Mouse (Mus musculus) right cerebral cortex, adult 18-20 months (tissue): ENCODE results near the gene Lck.

Source experiments
- DNase-seq: peaks from one replicate; pipeline ENCODE4 v3.0.0; 2022; ENCODE audit warnings: mixed read lengths

Gene Lck

DNA sequence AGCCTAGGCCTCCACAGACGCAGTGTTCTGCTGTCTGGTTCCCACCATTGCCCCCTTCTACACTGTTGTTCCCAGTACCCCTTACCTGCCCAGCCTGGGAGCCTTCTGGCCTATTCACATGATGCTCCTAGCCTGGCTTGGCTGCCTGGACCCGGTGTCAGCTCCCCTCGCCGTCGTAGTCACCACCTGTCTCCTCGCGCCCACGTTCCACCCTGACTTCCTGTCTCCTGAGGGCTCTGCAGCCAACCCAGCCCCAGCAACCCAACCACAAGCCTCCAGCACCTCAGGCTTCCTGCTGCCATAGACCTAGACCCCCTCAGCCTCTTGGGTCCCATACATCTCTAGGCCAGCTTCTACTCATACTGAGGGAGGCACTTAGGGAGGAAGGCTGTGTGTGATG, at the start of gene Lck:
Lck (minus strand) TSS at position 212 of the 400 bp plus-strand sequence.
- no peak for DNase-seq

DNA sequence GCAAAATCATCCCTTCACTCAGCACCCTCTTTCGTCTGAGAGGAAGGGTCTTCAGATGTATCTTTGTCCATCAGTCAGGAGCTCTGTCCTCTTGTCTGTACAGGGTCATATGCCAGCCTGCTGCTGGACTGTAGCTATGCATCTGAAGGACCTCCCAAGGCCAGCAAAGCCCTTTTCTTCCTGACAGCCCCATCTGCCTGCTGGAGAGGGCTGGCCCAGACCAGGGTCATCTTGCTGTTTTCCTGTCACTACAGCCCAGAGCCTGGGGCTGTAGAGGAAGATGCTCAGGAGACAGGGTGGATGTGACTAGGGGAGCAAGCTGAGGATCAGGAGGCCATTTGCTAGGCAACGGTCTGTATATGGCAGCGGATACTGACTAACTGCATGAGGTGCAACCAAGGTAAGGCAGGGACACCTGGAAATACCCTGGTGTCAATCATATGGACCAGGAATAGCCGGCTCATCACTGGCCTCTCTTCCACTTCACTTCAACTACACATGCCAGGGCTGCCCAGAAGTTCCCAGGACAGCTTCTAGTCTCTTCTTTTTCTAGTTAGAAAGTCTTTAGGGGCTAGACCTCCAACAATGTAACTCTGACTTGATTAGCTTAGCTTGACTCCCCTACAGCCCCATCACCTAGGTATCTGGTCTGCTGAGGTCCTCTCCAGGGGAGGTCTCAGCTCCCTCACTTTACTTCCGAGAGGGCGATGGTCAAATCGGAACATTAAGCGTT, 49.5 kb upstream of the Lck start:
- DNase-seq, result no peak

DNA sequence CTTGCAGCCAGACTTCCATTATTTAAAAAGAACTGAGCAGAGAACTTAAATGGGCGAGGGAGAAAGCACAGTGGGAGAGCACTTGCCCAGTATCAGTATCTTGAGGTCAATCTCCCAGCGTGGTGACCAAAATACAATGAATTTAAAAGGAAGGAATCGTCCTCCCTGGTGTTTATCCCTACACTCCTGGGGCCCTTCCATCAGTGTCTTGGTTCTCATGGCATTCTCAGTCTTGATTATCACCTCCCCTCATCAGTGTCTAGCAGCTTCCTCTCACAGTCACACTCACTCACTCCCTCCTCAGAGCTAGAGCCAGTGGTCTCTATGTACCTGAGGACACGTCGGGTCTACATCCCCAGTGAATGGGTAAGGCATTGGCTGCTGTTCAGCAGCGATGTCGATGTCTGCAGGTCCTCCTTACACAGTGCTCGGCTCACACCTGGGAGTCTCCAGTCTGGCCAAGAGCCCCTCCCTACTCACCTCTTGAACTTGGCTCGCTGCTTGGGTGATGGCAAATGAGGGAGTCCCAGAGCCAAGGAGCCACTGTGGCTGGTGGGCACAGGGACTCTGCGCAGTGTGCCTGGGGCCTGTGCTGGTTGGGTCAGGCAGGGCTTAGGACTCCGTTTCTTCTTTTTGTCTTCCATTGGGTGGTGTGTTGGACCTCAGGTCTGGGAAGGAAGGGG, 48.8 kb upstream of the Lck start:
- no peak for DNase-seq

DNA sequence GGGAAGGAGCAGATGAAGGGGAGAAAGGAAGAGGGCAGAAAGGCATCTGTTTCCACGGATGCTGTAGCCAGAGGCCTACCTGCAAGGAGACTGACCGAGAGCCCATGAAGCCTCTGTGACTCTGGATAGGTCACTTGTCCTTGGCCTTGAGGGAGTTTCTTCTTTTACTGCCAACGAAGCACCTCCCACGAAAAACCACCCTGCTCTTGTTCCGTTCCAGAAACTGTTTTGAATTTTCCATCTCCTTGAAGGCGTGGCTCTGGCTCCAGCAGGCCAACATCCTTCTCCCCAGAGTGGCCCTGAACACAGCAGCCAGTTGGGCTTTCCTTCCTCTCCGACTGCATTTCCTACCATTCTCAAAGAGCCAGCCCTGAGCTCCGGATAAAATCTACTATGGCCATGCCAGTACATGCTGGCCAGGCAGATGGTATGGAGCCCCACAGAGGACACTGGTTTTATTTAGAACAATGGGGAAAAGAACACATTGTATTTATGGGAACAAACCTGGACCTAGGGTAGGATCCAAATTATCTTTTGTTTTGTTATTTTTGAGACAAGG, 47.9 kb upstream of the Lck start:
- no peak for DNase-seq

DNA sequence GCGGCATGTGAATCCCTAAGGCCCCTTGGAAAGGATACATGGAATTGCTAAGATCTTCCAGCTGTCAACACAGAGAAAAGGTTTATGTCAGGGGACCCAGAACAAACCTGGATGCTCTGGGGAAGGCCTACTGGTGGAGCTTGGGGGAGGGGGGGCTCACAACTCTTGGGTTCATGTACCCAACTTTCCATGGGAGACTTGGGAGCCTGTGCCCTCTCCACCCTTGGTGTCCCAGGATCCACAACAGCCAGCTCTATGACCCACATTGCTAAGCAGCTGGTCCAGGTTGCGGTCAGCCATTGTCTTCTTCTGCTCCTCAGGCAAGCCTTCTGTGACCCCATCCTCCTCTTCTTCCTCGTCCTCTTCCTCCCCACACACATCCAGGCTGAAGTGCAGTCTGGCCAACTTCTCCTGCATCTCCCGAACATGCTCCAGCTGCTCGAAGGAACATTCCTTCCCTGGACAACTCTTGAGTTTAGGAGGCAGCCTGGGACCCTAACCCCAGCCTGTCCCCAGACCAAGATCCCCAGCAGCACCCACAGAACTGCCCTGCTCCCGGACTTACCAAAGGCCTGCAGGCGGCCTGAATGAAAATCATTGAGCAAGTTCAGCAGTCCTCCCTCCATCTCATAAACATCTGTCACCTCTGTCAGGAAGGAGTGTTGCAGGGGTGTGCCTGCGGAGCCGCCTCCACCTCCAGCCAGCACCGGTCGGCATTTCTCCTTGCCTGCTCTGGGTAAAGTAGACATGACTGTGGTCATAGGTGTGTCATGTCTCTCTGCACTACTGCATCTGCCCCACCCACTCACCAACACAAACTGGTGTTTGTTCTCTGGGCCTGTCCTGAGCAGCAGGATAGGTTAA, 47.2 kb upstream of the Lck start:
- DNase-seq, result no peak

DNA sequence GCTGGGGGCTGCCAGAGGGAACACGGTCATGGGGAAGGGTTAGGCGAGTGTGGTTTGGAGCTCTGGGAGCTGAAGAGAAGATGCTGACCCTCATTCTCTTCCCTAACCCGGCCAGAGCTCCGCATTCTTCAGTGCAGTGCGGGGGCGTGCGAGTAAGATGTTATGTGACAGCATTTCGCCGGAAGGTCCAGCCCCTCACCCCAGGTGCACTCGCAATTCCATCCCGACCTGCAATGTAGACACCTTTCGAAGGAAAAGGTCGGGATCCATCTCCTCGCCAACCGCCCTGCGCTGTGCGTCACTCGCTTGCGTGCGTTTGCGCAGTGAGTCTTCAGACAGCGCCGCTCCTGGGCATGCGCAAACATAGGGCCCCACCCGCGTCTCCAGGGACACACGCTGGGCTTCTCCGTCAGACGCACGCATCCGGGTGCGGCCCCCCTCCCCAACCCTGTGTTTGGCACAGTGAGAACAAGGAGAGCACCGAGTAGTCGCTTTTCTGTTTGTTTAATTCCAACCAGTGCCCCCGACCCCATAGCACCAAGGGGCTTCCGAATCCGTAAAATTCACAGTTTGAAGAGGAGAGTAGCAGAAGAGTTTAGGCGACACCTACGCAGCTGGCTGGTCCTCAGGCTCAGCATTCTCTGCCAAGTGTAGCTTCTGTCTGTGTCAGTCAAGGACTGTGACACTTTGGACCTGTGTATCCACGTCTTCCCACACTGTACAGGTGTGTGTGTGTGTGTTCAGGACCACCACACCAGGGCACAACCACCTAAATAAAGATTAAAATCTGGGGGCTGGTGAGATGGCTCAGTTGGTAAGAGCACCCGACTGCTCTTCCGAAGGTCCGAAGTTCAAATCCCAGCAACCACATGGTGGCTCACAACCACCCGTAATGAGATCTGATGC, 45.6 kb upstream of the Lck start, which contains the start of gene Iqcc:
Iqcc (minus strand) TSS at position 314 of the 906 bp plus-strand sequence.
- peak; percentile 98 for DNase-seq

DNA sequence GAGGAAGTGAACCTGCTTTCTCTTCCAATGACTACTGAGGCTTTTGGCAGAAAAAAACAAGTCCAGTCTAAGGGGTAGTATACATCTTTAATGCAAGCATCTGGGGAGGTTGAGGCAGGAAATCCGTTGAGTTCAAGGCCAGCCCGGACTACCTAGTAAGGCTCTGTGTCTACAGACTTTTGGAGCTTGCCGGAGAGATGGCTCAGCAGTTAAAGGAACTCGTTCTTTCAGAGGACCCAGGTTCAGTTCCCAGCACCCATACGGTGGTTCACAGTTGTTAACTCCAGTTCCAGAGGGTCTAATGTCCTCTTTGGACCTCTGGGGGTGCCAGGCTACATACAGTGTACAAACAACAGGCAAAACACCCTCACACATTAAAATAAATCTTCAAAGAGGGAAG, 44.6 kb upstream of the Lck start:
- DNase-seq, result no peak

DNA sequence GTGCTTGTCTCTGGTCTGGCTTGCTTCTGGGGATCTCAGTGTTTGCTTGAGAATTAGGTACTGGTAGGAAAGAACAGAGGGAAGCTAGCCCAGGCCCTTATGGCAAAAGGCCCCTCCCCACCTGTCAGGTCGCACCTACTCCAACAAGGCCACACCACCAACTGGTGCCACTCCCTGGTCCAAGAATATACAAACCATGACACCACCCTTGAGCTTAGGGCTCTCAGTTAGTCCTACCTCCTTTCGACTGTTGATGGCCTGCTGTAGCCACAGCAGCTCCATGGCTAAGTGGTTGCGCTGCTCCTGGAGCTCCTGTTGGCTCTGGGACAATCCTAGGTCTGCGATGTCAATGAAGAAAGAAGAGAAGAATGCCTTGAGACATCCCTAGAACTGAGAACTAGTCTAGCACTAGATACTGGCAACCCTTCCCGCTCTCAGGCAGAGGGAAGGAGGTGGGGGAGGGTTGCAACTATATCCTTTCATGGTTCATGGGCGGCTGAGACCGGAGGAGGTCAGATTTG, 43.7 kb upstream of the Lck start:
- no peak for DNase-seq

DNA sequence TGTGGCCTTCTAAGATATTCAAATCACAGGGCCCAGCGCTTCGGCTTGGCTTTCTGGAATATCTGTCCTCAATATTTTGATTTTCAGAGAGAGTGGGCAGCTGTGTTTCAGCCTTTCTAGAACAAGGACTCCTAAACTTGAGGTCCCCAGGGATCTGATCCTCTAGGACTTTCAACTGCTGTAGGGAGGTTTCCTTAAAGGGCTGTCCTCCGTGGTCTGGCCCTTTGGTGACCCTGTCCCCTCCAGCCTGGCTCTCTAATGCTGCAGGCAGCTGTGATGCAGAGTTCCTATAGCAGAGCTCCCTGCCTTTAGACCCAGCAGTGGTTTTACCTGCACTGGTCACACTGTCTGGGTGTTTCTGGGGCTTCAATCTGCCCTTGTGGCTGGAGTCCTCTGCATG, 43.2 kb upstream of the Lck start:
- no peak for DNase-seq

DNA sequence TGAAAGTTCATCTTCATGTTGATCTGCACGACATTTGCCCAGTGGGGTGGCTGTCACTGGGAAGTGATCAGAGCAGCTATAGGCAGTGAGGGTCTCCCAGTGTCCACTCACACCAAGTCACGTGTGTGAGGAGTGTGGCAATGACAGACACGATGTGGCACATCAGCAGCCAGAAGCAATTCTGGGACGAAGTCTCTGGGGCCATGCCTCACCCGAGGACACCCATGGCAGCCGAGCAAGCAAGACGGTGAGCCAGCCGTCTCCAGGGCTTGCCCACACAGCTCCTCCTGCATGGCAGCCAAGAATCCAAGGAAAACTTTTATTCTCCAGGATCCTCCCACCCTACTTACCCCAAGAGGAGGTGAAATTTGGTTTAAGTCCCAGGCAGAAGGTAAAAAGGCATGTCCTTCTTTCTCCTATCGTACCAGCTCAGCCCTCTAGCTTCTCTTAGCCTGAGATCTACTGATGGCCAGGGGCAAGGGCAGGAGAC, 42.4 kb upstream of the Lck start:
- DNase-seq, result no peak

DNA sequence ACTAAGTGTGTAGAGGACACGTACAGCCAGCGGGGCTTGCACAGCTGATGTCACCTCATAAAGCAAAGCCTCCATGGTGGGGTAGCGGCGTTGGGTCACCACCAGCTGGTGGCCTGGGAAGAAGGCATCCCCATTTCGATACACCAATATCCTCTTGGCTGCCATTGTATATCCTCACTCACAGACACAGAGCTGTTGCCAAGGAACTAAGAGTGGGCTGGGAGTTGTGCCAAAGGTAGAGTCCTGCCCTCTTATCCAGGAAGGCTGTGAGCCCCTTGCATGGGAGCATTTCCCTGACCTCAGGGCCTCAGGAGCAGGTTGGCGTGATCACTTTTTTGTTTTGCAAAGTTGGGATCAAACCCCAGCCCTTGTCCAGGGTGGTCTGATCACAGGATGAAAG, 40.7 kb upstream of the Lck start, which contains the start of gene Dcdc2b:
Dcdc2b (minus strand) TSS at position 165 of the 400 bp plus-strand sequence.
- DNase-seq, result no peak

DNA sequence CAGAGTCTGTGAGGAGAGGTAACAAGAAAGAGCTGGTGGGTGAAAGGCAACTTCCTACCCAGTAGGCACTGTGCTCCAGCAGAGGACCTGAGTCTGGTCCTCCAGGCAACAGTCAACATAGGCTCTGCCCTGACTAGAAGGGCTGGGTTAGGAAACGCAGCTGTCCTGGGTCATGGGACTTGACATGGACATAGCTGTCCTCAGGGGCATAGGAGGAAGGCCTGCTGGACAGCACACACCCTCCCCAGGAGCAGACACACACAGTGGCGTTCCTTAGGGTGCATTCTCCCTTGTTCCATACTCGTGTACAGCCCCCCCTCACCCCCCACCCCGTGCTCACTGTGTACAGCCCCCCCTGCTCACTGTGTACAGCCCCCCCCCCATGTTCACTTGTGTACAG, 37.0 kb upstream of the Lck start:
- DNase-seq, result no peak

DNA sequence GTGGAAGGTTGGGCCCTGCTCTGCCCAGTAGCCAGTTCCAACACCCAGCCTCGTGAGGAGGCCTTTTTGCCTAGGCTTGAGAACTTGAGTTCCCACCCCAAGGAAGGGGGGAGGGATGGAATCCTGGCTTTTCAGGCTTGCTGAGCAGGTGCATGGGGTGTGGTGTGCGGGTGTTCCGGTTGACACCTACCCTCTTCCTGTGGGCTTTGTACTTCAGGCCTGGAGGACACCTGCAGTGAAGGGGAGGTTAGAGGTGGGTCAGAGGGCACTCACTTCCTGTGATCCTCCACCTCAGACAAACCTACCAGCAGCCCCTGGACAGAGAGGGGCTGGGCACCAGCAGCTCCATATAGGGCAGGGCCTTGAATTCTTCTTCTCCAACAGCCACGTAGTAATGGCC, 36.6 kb upstream of the Lck start:
- DNase-seq, result no peak

DNA sequence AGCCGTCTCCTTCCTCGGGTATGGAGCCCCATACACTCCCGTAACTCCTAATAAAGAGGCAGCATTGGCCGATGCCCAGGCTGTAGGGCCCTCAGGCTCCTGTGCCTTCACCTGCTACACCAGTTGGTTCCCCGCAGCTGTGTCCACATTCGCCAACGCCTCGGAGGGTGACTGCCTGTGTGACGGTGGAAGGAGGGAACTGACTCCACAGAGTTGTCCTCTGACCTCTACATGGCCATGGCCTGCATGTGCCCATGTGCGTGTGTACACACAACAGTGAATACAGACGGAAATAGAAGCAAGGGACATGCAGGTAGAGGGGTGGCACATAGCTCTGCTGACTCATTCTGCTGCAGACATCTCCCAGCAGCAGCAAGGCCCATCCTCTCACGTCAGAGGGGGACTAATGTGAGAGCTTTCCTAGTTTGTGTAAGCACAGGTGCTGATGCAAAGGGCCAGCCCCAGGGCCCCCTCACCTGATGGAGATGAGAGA, 35.7 kb upstream of the Lck start:
- no peak for DNase-seq

DNA sequence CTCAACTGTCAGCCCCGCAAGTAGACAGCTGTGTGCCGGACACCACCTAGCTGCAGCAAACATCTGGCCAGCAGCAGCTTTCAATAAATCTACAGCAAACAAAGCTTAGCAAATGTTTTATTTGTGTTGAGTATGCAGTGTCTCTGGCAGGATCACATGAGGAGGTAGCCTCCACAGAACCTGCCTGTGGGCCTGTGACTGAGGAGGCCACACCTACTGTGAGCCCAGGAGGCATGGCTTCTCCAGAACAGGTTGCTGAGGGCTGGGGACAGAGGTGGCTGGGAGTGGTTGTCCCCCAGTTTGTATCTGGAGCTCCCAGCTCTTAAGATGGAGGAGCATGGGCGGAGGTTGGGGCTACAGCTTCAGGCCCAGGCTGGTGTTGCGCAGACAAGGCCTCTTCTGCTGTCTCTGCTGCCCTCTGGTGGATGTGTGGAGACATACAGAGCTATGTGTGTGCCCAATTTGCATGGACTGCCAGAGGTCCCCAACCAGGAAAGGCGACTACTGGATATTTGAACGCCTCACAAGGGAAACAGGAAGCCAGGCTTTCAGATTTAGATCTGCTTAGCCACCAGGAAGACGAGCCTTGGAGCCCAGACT, 35.1 kb upstream of the Lck start:
- peak; percentile 82 for DNase-seq

DNA sequence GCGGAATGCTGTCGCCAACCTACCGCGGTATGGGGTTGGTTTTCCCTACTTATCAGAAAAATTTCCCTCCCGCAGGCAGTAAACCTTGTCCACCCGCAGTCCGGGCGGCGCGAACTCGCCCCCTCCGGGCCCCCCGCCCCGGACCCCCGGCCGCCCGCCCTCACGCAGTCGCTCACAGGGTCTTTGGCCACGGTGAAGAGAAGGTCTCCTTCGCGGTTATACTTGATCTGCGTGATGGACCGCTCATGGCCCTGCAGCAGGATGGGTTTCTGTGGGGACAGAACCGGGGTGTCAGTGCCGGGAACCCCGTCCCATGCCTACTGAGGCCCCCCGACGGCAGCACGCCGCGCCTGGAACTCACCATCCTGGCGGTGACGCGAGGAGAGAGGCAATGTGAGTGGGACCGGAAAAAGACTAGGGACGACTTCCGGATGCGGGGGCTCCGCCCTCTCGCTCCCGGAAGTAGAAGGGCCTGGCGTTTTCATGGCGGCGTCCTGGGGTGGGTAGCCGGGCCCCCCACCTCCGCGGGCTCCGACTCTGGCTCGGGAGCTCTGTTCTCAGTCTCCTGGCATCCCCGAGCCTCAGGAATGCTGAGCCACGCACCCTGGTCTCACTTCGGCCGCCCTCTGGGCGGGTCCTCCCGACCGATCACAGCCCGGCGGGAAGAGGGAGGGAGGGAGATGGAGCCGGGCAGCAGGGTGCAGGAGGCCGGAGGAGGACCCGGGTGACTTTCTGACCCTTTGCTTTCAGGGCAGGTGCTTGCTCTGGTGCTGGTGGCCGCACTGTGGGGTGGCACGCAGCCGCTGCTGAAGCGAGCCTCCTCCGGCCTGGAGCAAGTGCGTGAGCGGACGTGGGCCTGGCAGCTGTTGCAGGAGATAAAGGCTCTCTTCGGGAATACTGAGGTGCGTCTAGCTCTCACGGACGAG, 27.1 kb upstream of the Lck start, which contains the start of the genes Eif3i and Tmem234:
Eif3i (minus strand) TSS at position 416 of the 926 bp plus-strand sequence.
Tmem234 (plus strand) TSS at position 436 of the 926 bp plus-strand sequence.
- peak; percentile 86 for DNase-seq

DNA sequence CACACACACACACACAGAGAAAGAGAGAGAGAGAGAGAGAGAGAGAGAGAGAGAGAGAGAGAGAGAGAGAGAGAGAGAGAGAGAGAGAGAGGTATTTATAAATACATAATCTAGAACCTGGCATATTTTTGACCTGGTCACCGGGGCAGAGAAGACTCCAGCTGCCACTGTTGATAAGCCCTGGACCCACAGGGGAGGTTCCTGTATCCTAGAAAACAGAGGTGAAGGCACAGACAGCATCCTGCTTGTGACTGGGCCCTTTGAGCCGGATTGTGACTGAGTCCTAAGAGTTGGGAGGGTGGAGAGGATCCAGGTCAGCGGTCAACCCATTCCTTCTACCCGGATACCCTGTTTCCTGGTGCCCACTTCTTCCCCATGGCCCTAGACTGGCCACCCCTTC, 15.4 kb upstream of the Lck start:
- no peak for DNase-seq

DNA sequence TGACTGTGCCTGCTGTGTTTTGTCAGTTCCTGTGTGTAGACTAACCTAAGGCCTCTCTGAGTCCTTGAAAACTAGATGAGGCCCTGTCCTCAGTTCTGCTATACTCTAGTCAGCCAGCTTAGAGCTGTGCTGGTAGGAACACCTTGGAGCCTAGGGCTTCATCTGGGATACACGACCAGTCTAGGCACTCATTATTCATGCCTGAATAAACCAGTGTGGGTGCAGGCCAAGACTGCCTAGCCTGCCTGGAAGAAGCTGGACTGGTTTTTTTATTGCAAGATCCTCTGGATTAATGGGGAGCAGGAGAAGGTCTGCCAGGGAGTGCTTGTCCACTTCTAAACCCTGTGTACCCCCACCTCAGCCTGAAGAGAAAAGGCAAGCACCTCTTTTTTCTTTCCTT, 13.5 kb upstream of the Lck start:
- no peak for DNase-seq

DNA sequence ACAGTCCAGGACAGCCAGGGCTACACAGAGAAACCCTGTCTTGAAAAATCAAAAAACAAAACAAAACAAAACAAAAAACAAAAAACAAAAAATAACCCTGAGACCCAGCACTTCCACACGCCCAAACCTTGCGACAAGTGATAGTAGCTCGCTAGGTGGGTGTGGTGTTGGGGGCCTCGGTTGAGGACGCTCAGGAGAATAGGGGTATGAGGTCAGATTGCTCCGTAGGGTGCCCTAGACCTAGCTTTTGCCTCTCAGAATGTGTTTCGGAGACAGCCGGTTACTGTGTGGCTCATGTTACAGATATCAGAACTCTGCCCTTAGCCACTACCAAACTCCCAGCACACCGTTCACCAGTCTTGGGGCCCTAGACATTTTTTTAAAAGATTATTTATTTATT, 12.3 kb upstream of the Lck start:
- DNase-seq, result no peak
